Comparison of ENCODE assay signal across 8 mouse cellular contexts in genomic region chr8:45381075-45381962, GRCm38 (mm10). TPM values are rescaled to one million over a fixed set of nuclear protein-coding genes. Genes with fewer than 3 reads are reported as not detected.
A peak's percentile ranks its signal among the peaks of the same experiment; 100 is the strongest.
DNase-seq lines count a peak whose midpoint lies in the region; ATAC-seq and TF ChIP-seq lines count a peak whose summit lies in the region.

No protein-coding gene starts in this region.

- no peak for TF ChIP-seq CTCF in cortical plate, adult 2 months (IDR thresholded peaks at IDR 0.05; ENCODE audit: extremely low read depth, insufficient read depth, low read length)

- H3K27ac ChIP-seq in heart, embryonic 15.5 days, result no peak overlapping the region
- no peak overlapping the region for H3K27ac ChIP-seq in cortical plate, adult 2 months (ENCODE audit: insufficient read depth, low read length)
- H3K27ac ChIP-seq in hindbrain, embryonic 12.5 days, result no peak overlapping the region
- no peak overlapping the region for H3K27ac ChIP-seq in midbrain, embryonic 15.5 days

- H3K4me1 ChIP-seq in heart, embryonic 15.5 days (replicated peaks), result peaks cover 13% of the 10 kb centered on the region
- H3K4me1 ChIP-seq in cortical plate, adult 2 months (ENCODE audit: control insufficient read depth, insufficient read depth, low read length), result no peaks in the 10 kb centered on the region
- peaks cover 15% of the 10 kb centered on the region for H3K4me1 ChIP-seq in hindbrain, embryonic 12.5 days
- peaks cover 14% of the 10 kb centered on the region for H3K4me1 ChIP-seq in midbrain, embryonic 15.5 days

- no peak; the same call in 1 of the 2 replicates for ATAC-seq in heart, embryonic 15.5 days (replicated peaks; ENCODE audit: insufficient number of reproducible peaks, insufficient read depth, low FRiP score, low read depth)
- ATAC-seq in hindbrain, embryonic 12.5 days (ENCODE audit: low FRiP score), result peak; percentile 59
- ATAC-seq in midbrain, embryonic 15.5 days (replicated peaks), result peak; percentile 72

- no peaks in the 10 kb centered on the region for H3K9me3 ChIP-seq in heart, embryonic 15.5 days (replicated peaks)
- no peaks in the 10 kb centered on the region for H3K9me3 ChIP-seq in hindbrain, embryonic 12.5 days (replicated peaks)
- no peaks in the 10 kb centered on the region for H3K9me3 ChIP-seq in midbrain, embryonic 15.5 days

- 3% methylated on average over 38 of the region's 38 CpGs for WGBS in heart, embryonic 15.5 days
- 2% methylated on average over 38 of the region's 38 CpGs for WGBS in hindbrain, embryonic 12.5 days
- WGBS in midbrain, embryonic 15.5 days, result 2% methylated on average over 38 of the region's 38 CpGs

- H3K9ac ChIP-seq in heart, embryonic 15.5 days, result peak overlapping the region; percentile 31; the same call in 1 of the 2 replicates
- peak overlapping the region; percentile 61 for H3K9ac ChIP-seq in hindbrain, embryonic 12.5 days
- peak overlapping the region; percentile 52 for H3K9ac ChIP-seq in midbrain, embryonic 15.5 days

- TF ChIP-seq POLR2A in cortical plate, adult 2 months (IDR thresholded peaks at IDR 0.05; ENCODE audit: extremely low read depth, insufficient read depth, low read length), result no peak

- H3K36me3 ChIP-seq in heart, embryonic 15.5 days, result no peaks in the 10 kb centered on the region
- H3K36me3 ChIP-seq in hindbrain, embryonic 12.5 days, result no peaks in the 10 kb centered on the region
- H3K36me3 ChIP-seq in midbrain, embryonic 15.5 days (replicated peaks), result no peaks in the 10 kb centered on the region

- H3K4me2 ChIP-seq in heart, embryonic 15.5 days, result peak overlapping the region; percentile 81
- H3K4me2 ChIP-seq in hindbrain, embryonic 12.5 days (replicated peaks), result peak overlapping the region; percentile 87
- peak overlapping the region; percentile 92 for H3K4me2 ChIP-seq in midbrain, embryonic 15.5 days

- peaks cover 13% of the 10 kb centered on the region for H3K27me3 ChIP-seq in heart, embryonic 15.5 days
- peaks cover 10% of the 10 kb centered on the region for H3K27me3 ChIP-seq in hindbrain, embryonic 12.5 days
- no peaks in the 10 kb centered on the region for H3K27me3 ChIP-seq in midbrain, embryonic 15.5 days (replicated peaks)

- peak overlapping the region; percentile 47 for H3K4me3 ChIP-seq in heart, embryonic 15.5 days
- peak overlapping the region; percentile 46 for H3K4me3 ChIP-seq in cortical plate, adult 2 months (ENCODE audit: insufficient read depth, low read length)
- H3K4me3 ChIP-seq in hindbrain, embryonic 12.5 days, result peak overlapping the region; percentile 40
- H3K4me3 ChIP-seq in midbrain, embryonic 15.5 days, result peak overlapping the region; percentile 46

- DNase-seq in heart, adult 9 months (ENCODE audit: low spot score in 2 of 2), result no peak
- DNase-seq in ovary, postnatal 36 days (ENCODE audit: low spot score), result no peak
- no peak for DNase-seq in adrenal gland, adult 18-20 months (ENCODE audit: low spot score in 2 of 2)
- DNase-seq in spleen, postnatal 10 days (ENCODE audit: low spot score in 2 of 2), result no peak

RNA-seq across cellular contexts. Expression of gene Fam149a, which starts 0.8 kb away (rescaled TPM):
- polyA plus RNA-seq in heart, embryonic 15.5 days (2015; fragmentation: Nextera tagmentation; extraction: Ambion mirVana), result 3.6 and 5.1 TPM in 2 replicates
- 16.4 and 17.0 TPM in 2 replicates for polyA plus RNA-seq in cortical plate, adult 2 months (2012; rRNA removed)
- 10.4 and 11.9 TPM in 2 replicates for polyA plus RNA-seq in hindbrain, embryonic 12.5 days (2016; fragmentation: Nextera tagmentation; extraction: Ambion mirVana)
- 9.9 and 11.4 TPM in 2 replicates for polyA plus RNA-seq in midbrain, embryonic 15.5 days (2015; fragmentation: Nextera tagmentation; extraction: Ambion mirVana)
- 10 to 100 TPM in 1 of 2 experiments, 1 to 10 TPM in 1; 9.8 to 12.0 TPM for total RNA-seq in adrenal gland, adult 18-20 months (2021)

RNA-seq across cellular contexts. Expression of gene Tlr3, which starts 29.6 kb away (rescaled TPM):
- polyA plus RNA-seq in heart, embryonic 15.5 days (2015; fragmentation: Nextera tagmentation; extraction: Ambion mirVana), result 2.4 and 2.5 TPM in 2 replicates
- polyA plus RNA-seq in cortical plate, adult 2 months (2012; rRNA removed), result 11.1 and 11.5 TPM in 2 replicates
- polyA plus RNA-seq in hindbrain, embryonic 12.5 days (2016; fragmentation: Nextera tagmentation; extraction: Ambion mirVana), result 1.1 and 1.4 TPM in 2 replicates
- 1.1 and 1.3 TPM in 2 replicates for polyA plus RNA-seq in midbrain, embryonic 15.5 days (2015; fragmentation: Nextera tagmentation; extraction: Ambion mirVana)
- 1 to 10 TPM; 3.6 to 5.3 TPM for total RNA-seq in adrenal gland, adult 18-20 months (2021)

RNA-seq across cellular contexts. Expression of gene Cyp4v3, which starts 48.3 kb away (rescaled TPM):
- 0.60 and 1.0 TPM in 2 replicates for polyA plus RNA-seq in heart, embryonic 15.5 days (2015; fragmentation: Nextera tagmentation; extraction: Ambion mirVana)
- polyA plus RNA-seq in cortical plate, adult 2 months (2012; rRNA removed), result 5.4 and 5.6 TPM in 2 replicates
- 1.2 and 1.4 TPM in 2 replicates for polyA plus RNA-seq in hindbrain, embryonic 12.5 days (2016; fragmentation: Nextera tagmentation; extraction: Ambion mirVana)
- 1.3 and 1.8 TPM in 2 replicates for polyA plus RNA-seq in midbrain, embryonic 15.5 days (2015; fragmentation: Nextera tagmentation; extraction: Ambion mirVana)
- total RNA-seq in adrenal gland, adult 18-20 months (2021), result 10 to 100 TPM; 23.5 to 23.7 TPM
